Mouse (Mus musculus): Measurements from ENCODE around the gene Cavin1. TPM values are rescaled to one million over a fixed set of nuclear protein-coding genes. Genes with fewer than 3 reads are reported as not detected.

The Cavin1 gene
- total and polyA plus RNA-seq, 3 experiments, result 0.05 to 0.21 (median 0.13) TPM

DNA sequence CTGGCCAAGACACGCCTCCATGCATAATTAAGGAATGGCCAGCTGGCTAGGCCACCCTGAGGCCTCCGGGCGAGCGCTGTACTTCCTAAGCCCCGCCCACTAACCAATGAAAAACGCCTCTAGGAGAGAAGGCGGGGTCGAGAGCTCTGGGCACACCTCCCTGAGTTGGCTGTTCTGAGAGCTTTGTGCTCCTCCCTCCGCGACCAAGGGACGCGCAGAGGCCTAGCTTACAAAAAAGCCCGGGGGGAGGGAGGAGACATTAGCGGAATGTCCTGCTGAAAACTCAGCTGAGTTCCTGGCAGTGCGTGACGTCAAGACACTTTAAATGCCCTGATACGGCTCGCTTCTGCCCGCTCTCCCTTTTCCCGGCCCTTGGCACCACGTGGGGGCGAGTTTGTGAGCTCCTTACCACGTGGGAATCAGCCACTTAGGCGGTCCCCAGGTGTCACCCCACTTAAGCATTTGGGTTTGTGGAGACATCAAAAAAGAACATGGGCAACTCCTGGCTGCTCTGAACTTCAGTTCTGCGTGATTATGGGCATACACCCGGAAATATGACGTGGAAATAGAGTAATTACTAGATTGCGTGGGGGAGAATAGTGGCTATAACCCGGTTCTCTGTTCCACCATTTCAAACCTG, 31.1 kb downstream of the Cavin1 start, which contains the start of gene Stat3:
Gene Stat3 (minus strand): TSS at position 29 of the 640 bp plus-strand sequence.
- Histone ChIP-seq H3K4me1 (ENCODE audit: control insufficient read depth in 1 of 2, insufficient read depth in 2 of 2) (peaks cover 12 to 44% of the 10 kb centered on the region in 2 experiments), H3K27ac (ENCODE audit: insufficient read depth, low read depth) (peak within 1 kb of the TSS; percentile 57), H3K27me3 (replicated peaks) (no peaks in the 10 kb centered on the region), H3K79me2 (replicated peaks; ENCODE audit: control insufficient read depth, extremely low read depth, insufficient read depth, poor library complexity, severe bottlenecking) (peaks cover 40% of the 10 kb centered on the region), H3K4me2 (ENCODE audit: insufficient read depth, low read depth, poor library complexity, severe bottlenecking) (peak within 1 kb of the TSS; percentile 99), H3K9ac (ENCODE audit: insufficient read depth, low read depth) (peak within 1 kb of the TSS; percentile 92), H3K9me3 (replicated peaks; ENCODE audit: low read length) (peaks cover under 1% of the 10 kb centered on the region), H3K36me3 (replicated peaks in 1 of 2; ENCODE audit: control insufficient read depth in 1 of 2, insufficient read depth in 1 of 2, low read length in 1 of 2) (peaks cover 0 to 9% of the 10 kb centered on the region in 2 experiments), H3K4me3 (replicated peaks in 1 of 3; ENCODE audit: low read depth in 2 of 3, low read length in 2 of 3, poor library complexity in 1 of 3) (peak within 1 kb of the TSS; percentile 86 to 98 (median 89))
- in situ Hi-C loops (cut with MboI; ENCODE audit: low pct_ligation_motif_present, low pct_unique_long_range_greater_than_20kb, low sequenced_read_pairs) (no loop called here), dilution Hi-C loops (cut with MboI; ENCODE audit: extremely low pct_ligation_motif_present, extremely low pct_unique_long_range_greater_than_20kb, low sequenced_read_pairs) (no loop called here)
- TF ChIP-seq GABPA (IDR thresholded peaks at IDR 0.05; ENCODE audit: insufficient replicate concordance, low read depth, low read length) (no peak), IRF4 (IDR thresholded peaks at IDR 0.05; ENCODE audit: low read depth, low read length) (peak; percentile 92), EP300 (IDR thresholded peaks at IDR 0.05; ENCODE audit: low read length) (peak; percentile 89), TCF12 (IDR thresholded peaks at IDR 0.05; ENCODE audit: low read depth, low read length) (peak; percentile 91), MAX (IDR thresholded peaks at IDR 0.05; ENCODE audit: low read length) (peak; percentile 99), USF1 (IDR thresholded peaks at IDR 0.05; ENCODE audit: low read depth, low read length) (peak; percentile 91), ZKSCAN1 (IDR thresholded peaks at IDR 0.05; ENCODE audit: borderline replicate concordance, low read depth, low read length) (no peak), ZC3H11A (IDR thresholded peaks at IDR 0.05; ENCODE audit: low read depth, low read length) (no peak), MAZ (IDR thresholded peaks at IDR 0.05; ENCODE audit: low read depth, low read length) (peak; percentile 99), CHD1 (IDR thresholded peaks at IDR 0.05; ENCODE audit: low read depth, low read length) (peak; percentile 68), KAT2A (IDR thresholded peaks at IDR 0.05; ENCODE audit: insufficient replicate concordance, low read length) (peak; percentile 78; the same call in 1 of the 2 replicates), RAD21 (IDR thresholded peaks at IDR 0.05; ENCODE audit: low read depth, low read length) (no peak; the same call in 1 of the 2 replicates), JUN (IDR thresholded peaks at IDR 0.05; ENCODE audit: insufficient read depth, low read depth, low read length) (peak; percentile 71), ZMIZ1 (IDR thresholded peaks at IDR 0.05; ENCODE audit: low read depth, low read length) (peak; percentile 59), ZNF384 (IDR thresholded peaks at IDR 0.05; ENCODE audit: low read depth, low read length) (peak; percentile 70), BHLHE40 (IDR thresholded peaks at IDR 0.05; ENCODE audit: low read depth, low read length) (peak; percentile 83; the same call in 1 of the 2 replicates), POLR2AphosphoS2 (IDR thresholded peaks at IDR 0.05; ENCODE audit: low read depth, low read length) (0 out of 2 replicates have a peak, but pooled peaks have one; percentile 57), NELFE (IDR thresholded peaks at IDR 0.05; ENCODE audit: low read depth, low read length) (peak; percentile 76; the same call in 1 of the 2 replicates), ETS1 (conservative IDR thresholded peaks at IDR 0.05; ENCODE audit: low read depth, low read length) (peak; percentile 99), TBP (conservative IDR thresholded peaks at IDR 0.05; ENCODE audit: low read depth, low read length) (peak; percentile 96), HCFC1 (IDR thresholded peaks at IDR 0.05; ENCODE audit: low read depth, low read length) (peak; percentile 81), CHD2 (IDR thresholded peaks at IDR 0.05; ENCODE audit: low read length) (peak; percentile 88), E2F4 (IDR thresholded peaks at IDR 0.05; ENCODE audit: insufficient replicate concordance, low read depth, low read length) (peak; percentile 89; the same call in 1 of the 2 replicates), MXI1 (IDR thresholded peaks at IDR 0.05; ENCODE audit: low read depth, low read length) (peak; percentile 100), NRF1 (IDR thresholded peaks at IDR 0.05; ENCODE audit: low read depth, low read length) (peak; percentile 70), MAFK (IDR thresholded peaks at IDR 0.05; ENCODE audit: insufficient replicate concordance, low read length) (peak; percentile 76; the same call in 1 of the 2 replicates), MEF2A (IDR thresholded peaks at IDR 0.05; ENCODE audit: borderline replicate concordance, low read depth, low read length) (peak; percentile 97), CTCF (conservative IDR thresholded peaks at IDR 0.05 in 1 of 2, IDR thresholded peaks at IDR 0.05 in 1 of 2; ENCODE audit: low read depth in 2 of 2, low read length in 2 of 2) (peak in 1 of 2 experiments; percentile 31; a peak in 2 of 4 replicates), RCOR1 (conservative IDR thresholded peaks at IDR 0.05; ENCODE audit: low read depth, low read length) (peak; percentile 99), PAX5 (IDR thresholded peaks at IDR 0.05; ENCODE audit: low read length) (no peak), ELF1 (IDR thresholded peaks at IDR 0.05; ENCODE audit: low read depth, low read length) (peak; percentile 82), SIN3A (IDR thresholded peaks at IDR 0.05; ENCODE audit: low read length) (peak; percentile 100), POLR2A (IDR thresholded peaks at IDR 0.05; ENCODE audit: low read depth, low read length) (peak; percentile 93), JUND (conservative IDR thresholded peaks at IDR 0.05; ENCODE audit: low read depth, low read length) (peak; percentile 83), MYC (IDR thresholded peaks at IDR 0.05; ENCODE audit: low read depth, low read length) (peak; percentile 99), SMC3 (IDR thresholded peaks at IDR 0.05; ENCODE audit: low read depth, low read length) (peak; percentile 44), USF2 (conservative IDR thresholded peaks at IDR 0.05; ENCODE audit: low read depth, low read length) (peak; percentile 83), UBTF (IDR thresholded peaks at IDR 0.05; ENCODE audit: low read depth, low read length) (no peak)
- peak; percentile 100 for DNase-seq (ENCODE audit: extremely low read depth)

All from CH12.LX (cell line).